Mouse (Mus musculus) liver, adult 2 months (tissue): ENCODE measurements at regions not wholly inside any gene's neighbourhood (a gene's known extent, or its start where the extent isn't known, plus 50 kb on each side); places are given as distances from the start of the nearest gene placed in this dataset.

Experiments used
- CTCF ChIP-seq: fragments of 200-500 bp; IDR thresholded peaks from 2 replicates; pipeline ENCODE4 v1.5.1; 2011; ENCODE audit warnings: low read depth, low read length, control low read depth
- POLR2A ChIP-seq: fragments of 200-500 bp; IDR thresholded peaks from 2 replicates; pipeline ENCODE4 v1.6.1; 2011; ENCODE audit warnings: low read length, control low read depth; ENCODE audit not compliant: insufficient read depth; ENCODE audit errors: extremely low read depth

DNA sequence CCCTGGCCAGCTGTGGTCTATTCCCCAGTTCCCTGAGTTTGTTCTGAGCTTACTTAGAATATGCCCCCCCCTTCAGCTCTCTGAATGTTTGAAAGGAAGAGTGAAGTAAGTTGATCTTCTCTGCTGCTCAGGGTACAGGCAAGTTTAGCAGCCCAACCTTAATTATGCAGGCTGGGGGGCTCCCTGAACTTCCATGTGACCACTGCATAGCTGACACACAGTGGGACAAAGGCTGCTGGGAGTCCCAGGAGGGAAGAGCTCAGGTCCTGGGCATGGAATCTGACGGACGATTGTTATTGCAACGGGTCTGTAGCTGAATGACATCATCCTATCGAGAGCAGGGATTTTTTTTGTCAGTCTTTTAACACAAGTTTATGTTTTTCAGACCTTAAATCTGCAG lies 148.8 kb downstream of the Ttc32 start:
- TF ChIP-seq POLR2A (no peak), CTCF (no peak)
